Mouse (Mus musculus) telencephalon, adult 2 months (tissue): ENCODE results near the gene Npepps.
"Not testable (repeated sequence)": the region's sequence is repeated elsewhere in the genome, so short reads cannot be mapped to it uniquely, and the experiment has no call there.

ENCODE experiments used
- DNase-seq: peaks from one replicate; pipeline ENCODE4 v3.0.0-alpha.2; 2011; ENCODE audit warnings: low read depth, low spot score

Npepps gene

DNA sequence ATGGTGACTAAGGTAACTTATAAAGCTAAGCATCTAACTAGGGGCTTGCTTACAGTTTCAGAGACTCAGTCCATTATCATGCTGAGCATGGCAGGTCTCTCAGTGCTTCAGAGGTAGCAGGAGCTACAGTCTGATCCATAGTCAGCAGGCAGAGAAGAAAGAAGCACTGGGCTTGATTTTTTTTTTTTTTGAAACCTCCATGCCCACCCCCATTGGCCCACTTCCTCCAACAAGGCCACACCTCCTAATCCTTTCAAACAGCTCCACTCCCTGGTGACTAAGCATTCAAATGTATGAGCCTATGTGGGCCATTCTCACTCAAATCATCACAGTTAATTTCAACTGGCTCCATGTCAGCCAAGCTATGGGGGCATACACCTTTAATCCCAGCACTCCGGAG lies 12.3 kb upstream of the Npepps start:
- DNase-seq = no peak

GRCm38 (mm10) chr11:97289276-97290230 lies 9.1 kb upstream of the Npepps start:
- DNase-seq = no peak

GRCm38 (mm10) chr11:97287643-97288042 lies 7.2 kb upstream of the Npepps start:
- DNase-seq = no peak

GRCm38 (mm10) chr11:97286973-97287372 lies 6.5 kb upstream of the Npepps start:
- no peak for DNase-seq

- DNase-seq = no peak
Measured at GRCm38 (mm10) chr11:97285852-97286775, 5.7 kb upstream of the Npepps start.

GRCm38 (mm10) chr11:97284854-97285253 lies 4.4 kb upstream of the Npepps start:
- no peak for DNase-seq

GRCm38 (mm10) chr11:97282179-97282578 lies 1.7 kb upstream of the Npepps start:
- DNase-seq = no peak

DNA sequence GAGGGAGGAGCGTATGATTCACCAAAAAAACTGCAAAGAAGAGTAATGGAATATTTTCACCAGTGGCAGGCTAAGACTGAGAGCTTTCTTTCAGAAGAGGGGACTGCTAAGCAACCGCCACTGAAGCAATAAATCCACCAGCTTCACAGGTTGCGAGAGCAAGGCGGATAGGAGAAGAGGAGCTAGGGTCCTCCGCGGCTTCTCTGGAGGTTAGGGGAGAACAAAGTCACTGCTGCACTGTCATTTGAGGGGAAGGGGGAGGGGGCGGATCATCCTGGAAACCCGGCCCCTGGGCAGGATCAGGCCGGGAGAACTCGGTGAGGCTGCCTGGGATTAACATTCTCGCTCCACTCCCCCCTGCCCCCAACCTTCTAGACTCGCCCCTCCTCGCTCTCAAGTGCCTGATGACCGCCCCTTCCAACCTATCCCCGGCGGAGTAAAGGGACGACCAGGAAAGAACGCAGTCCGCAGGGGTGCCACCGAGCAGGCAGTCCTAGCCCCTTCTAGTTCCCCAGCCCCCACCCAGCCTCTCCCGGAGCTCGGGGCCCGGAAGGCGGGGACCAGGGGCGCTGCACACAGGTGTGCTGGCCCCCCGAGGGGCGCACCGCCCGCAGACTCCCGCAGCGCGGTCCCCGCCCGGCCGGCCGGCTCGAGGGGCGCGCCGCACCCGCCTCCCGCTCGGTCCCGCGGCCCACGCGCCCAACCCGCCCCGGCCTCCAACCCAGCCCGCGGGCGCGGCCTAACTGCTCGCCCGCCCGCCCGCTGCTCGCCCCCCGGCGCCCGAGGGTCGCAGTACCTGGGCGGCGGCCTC lies 828 bp downstream of the Npepps start:
- no peak for DNase-seq

GRCm38 (mm10) chr11:97279040-97279404 lies 1.4 kb downstream of the Npepps start:
- DNase-seq = no peak

- DNase-seq = no peak
Measured at GRCm38 (mm10) chr11:97278456-97278855, 2.0 kb downstream of the Npepps start.

DNA sequence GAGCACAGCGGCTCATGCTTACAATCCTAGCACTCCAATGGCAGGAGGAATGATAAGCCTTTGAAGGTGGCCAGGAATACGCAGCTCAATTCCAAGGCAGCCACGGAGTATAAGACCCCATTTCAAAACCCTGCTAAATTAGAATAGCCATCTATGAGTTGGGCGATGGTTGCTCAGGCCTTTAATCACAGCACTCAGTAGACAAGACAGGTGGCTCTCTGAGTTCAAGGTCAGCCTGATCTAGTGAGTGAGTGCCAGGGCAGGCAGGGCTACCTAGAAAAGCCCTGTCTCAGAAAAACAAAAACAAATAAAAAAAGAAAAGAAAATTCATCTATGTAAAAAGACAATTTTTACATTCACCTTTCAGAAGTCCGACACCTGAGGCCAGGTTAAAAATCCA lies 3.3 kb downstream of the Npepps start:
- DNase-seq = no peak

- DNase-seq = no peak
Measured at GRCm38 (mm10) chr11:97276019-97276418, 4.4 kb downstream of the Npepps start.

DNA sequence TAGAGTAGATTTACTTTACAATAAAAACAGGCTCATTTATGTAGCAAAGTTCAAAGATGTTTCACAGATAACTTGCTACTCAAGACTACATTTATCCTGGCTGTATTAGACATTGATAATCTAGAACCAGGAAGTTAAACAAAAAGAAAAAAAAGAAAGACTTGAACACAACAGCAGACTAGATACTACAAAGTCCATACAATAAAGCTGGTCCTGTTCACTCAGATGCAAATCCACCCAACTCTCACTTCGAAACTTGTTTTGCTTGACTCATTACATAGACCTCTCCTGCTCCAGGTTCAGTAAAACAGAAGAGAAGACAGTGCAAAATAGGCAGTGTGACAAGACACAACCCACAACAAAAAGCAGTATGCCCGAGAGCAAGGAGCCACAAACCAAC lies 5.1 kb downstream of the Npepps start:
- no peak for DNase-seq

DNA sequence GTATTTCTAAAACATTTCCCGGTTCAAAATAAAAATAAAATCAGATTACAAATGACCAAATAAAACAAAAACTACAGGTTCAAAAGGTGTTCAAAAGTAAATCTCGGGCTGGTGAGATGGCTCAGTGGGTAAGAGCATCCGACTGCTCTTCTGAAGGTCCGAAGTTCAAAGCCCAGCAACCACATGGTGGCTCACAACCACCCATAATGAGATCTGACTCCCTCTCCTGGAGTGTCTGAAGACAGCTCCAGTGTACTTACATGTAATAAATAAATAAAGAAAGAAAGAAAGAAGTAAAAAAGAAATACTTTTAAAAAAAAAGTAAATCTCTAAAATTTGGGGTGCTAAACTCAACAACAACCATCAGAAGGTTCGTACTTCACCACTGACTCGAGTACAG lies 5.5 kb downstream of the Npepps start:
- DNase-seq = not testable (repeated sequence)

DNA sequence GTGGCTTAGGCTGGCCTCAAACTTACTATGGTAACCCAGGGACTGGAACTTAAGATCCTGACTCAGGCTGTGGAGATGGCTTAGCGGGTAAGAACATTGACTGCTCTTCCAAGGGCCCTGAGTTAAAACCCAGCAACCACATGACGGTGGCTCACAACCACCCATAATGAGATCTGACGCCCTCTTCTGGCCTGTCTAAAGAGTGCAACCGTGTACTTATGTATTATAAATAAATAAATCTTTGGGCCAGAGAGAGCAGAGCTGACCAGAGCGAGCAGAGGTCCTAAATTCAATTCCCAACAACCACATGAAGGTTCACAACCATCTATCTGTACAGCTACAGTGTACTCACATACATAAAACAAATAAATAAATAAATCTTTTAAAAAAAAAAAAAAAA lies 6.8 kb downstream of the Npepps start:
- no peak for DNase-seq

GRCm38 (mm10) chr11:97272835-97273234 lies 7.6 kb downstream of the Npepps start:
- no peak for DNase-seq

DNA sequence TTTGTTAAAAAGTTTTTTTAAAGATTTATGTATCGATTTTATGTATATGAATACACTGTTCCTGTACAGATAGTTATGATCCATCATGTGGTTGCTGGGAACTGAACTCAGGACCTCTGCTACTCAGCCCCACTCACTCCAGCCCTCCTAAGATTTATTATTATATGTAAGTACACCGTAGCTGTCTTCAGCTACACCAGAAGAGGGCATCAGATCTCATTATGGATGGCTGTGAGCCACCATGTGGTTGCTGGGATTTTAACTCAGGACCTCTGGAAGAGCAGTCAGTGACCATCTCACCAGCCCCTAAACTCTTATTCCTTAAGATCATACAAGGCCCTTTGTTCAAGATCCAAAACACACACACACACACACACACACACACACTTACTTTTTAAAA lies 10.4 kb downstream of the Npepps start:
- not testable (repeated sequence) for DNase-seq

GRCm38 (mm10) chr11:97266544-97266943 lies 13.9 kb downstream of the Npepps start:
- not testable (repeated sequence) for DNase-seq

DNA sequence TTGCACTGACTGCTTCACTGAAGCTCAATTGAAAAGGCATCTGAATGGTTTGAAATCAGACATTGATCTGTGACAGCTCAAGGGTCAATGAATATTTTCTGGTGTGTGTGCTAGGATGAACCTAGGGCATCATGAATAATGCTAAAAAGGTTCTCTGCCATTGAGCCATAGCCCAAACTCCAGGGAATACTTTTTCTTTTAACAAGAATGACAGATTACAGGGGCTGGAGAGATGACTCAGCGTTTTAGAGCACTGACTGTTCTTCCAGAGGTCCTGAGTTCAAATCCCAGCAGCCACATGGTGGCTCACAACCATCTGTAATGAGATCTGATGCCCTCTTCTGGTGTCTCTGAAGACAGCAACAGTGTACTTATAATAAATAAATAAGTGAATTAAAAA lies 30.8 kb downstream of the Npepps start:
- DNase-seq = not testable (repeated sequence)

- DNase-seq = no peak
Measured at GRCm38 (mm10) chr11:97246510-97247159, 33.8 kb downstream of the Npepps start.

GRCm38 (mm10) chr11:97241321-97241720 lies 39.1 kb downstream of the Npepps start:
- DNase-seq = peak; percentile 29
